Mouse (Mus musculus) testis, postnatal 14 days (tissue): ENCODE measurements at regions not wholly inside any gene's neighbourhood (a gene's known extent, or its start where the extent isn't known, plus 50 kb on each side); places are given as distances from the start of the nearest gene placed in this dataset.

Source experiments
- DNase-seq: peaks from one replicate; pipeline ENCODE4 v3.0.0; 2021; ENCODE audit warnings: low spot score

GRCm38 (mm10) chr19:33048754-33049442 is 291.6 kb downstream of the Pten start:
- DNase-seq = no peak

DNA sequence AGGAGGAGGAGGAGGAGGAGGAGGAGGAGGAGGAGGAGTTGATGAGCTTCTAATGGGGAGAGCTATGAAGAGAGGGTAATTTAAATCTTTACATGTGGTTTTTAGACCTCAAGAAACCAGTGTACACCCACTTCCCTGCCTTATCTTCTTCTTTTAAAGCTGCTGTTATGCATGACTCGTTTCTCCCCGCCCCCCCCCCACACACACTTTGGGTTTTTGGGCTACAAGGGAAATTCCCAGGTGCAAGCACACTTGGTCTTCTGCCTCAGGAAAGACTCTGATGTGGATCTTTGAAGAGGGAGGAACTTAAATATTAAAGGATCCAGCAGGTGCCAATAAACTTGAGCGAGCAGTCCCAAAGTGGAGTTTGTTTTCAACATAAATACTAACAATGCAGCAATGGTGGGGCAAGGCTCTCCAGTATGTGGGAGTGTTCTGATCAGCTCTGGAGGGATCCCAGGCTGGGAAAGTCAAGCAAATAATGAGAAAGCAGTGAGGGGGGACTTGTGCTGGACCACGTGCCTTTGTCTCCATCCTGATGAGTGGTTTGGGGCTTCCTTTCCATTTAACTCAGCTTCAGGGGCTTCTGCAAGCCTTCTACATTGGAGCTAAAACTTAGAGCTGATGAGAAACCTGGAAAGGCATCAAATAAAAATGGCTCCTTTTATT is 296.0 kb downstream of the Pten start:
- DNase-seq = no peak

DNA sequence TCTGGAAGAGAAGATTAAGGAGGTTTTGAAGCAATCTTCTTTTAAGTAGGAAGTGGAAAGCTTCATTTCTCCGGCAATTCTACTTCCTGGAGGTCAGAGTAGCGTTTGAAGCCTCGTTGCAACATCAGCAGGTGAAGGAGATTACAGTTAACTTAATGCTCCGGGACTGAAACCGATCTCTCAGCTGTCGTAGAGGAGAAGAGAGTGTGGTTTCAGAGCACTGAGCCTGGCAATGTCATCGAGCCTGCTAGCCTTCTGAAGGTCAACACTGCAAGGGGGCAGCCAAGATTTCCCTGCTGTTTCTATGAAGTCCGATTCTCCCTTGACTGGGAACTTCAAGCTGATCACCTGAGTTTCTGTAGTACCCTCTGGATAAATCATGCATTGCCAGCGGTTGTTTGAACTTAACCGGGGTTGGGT is 299.1 kb downstream of the Pten start:
- DNase-seq = no peak

- DNase-seq = no peak
Measured at GRCm38 (mm10) chr19:33061006-33061405, 303.7 kb downstream of the Pten start.

DNA sequence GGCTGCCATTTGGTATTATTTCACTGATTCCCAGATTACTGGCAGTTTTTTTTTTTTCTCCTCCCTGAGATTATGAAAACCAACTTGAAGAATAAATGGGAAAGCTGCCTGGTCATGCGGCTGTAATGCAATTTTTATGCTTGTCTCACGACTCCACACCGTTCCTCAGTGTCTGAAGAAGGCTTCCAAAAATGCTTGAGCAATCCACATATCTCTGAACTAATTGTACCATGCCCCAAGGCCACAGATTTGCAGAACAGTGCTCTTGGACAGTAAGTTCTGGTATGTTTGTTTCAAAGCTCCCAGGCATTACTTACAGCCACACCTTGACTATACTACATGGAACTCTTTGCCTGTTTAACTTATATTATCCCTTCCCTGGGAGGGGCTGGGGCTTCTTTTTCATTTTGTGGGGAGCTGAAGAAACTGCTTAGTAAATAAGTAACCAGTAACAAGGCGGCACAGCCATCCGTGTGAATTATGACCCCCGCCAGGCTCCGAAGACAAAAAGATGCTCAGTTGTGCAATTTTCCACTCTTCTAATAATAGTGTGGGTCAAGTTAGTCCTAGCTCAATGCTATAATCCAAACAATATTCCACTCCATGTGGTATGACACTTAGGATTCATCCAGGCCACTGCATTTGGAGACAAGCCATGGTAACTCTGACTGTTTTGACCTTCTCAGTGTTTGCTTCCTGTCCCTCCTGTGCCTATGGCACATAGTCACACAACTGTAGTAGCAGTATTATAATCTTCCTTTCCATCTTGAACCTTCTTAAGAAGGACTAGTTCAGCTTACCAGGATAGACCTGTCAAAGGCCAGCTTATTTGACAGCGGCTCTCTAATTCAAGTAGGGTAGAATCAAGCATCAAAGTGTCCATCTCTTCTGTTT is 305.1 kb downstream of the Pten start:
- peak; percentile 32 for DNase-seq

GRCm38 (mm10) chr19:33065274-33066200 is 308.2 kb downstream of the Pten start:
- no peak for DNase-seq

DNA sequence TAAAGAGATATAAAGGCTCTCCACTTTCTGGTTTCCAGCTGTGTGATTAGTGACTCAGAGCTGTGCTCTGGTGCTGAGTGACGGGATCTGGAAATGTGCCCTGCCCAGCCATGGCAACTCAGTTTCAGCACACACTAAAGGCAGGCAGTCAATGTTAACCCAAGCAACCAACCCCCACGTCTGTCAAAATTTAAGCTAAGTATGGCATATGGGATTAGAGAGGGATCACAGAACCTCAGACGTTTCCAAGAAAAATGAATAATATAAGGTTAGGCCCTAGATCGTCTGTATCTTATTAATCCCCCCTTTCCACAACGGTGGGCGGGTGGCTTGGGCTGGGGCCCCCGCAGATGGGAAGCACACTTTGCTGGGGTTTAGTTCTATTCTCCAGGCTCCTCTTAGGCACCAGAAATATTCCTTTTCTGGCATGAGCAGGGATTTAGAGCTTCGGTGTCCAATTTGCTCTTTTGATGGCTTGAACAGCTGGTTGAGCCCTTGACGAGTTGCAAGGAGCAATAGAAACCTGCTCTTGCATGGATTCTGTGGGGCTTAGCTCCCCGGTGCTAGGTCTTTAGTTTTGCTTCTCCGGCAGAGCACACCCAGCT is 311.2 kb downstream of the Pten start:
- no peak for DNase-seq

DNA sequence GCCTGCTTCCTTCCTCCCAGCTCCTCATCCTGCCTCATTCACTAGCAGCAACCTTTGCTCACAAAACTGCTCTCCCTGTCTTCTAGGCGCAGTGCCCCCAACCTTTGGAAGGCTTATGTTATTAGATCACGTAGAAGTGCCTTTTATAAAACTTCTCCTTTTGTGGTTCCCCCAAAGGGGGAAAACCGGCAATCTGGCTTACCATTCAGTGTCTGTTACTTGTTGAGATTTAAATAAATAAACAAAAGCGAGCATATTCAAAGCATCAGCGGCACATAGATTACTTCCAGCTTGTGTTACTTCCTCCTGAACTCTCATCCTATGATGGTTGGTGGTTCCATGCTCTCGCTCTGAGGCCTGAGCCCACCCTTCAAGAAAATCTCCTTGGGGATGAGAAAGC is 312.5 kb downstream of the Pten start:
- no peak for DNase-seq

GRCm38 (mm10) chr19:33072299-33072698 is 315.0 kb downstream of the Pten start:
- DNase-seq = no peak

DNA sequence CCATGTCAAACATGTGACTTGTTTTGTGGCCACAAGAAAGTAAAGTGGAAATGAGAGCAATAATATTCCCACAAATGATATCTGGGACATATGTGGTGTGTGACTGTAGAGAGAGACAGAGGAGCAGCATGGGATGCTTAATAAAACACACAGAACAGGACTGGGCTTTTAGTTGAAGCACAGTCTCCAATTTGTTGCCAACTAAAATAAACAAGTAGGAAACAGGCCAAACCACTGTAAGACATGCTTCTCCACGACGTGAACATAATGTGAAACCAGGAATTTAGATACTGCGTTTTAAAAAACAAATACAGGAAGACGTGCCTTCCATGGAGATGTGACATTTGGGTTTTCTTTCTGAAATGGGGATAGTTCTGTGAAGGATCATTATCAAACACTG is 317.2 kb downstream of the Rnls start:
- no peak for DNase-seq

- DNase-seq = no peak
Measured at GRCm38 (mm10) chr19:33078681-33079360, 313.3 kb downstream of the Rnls start.

- peak; percentile 33 for DNase-seq
Measured at GRCm38 (mm10) chr19:33079959-33080358, 312.1 kb downstream of the Rnls start.

GRCm38 (mm10) chr19:33081493-33081892 is 310.6 kb downstream of the Rnls start:
- no peak for DNase-seq

GRCm38 (mm10) chr19:33083371-33083770 is 308.7 kb downstream of the Rnls start:
- DNase-seq = no peak

- no peak for DNase-seq
Measured at GRCm38 (mm10) chr19:33084683-33085082, 307.4 kb downstream of the Rnls start.
